8 mouse cellular contexts compared by ENCODE assay signal in the genomic region with DNA sequence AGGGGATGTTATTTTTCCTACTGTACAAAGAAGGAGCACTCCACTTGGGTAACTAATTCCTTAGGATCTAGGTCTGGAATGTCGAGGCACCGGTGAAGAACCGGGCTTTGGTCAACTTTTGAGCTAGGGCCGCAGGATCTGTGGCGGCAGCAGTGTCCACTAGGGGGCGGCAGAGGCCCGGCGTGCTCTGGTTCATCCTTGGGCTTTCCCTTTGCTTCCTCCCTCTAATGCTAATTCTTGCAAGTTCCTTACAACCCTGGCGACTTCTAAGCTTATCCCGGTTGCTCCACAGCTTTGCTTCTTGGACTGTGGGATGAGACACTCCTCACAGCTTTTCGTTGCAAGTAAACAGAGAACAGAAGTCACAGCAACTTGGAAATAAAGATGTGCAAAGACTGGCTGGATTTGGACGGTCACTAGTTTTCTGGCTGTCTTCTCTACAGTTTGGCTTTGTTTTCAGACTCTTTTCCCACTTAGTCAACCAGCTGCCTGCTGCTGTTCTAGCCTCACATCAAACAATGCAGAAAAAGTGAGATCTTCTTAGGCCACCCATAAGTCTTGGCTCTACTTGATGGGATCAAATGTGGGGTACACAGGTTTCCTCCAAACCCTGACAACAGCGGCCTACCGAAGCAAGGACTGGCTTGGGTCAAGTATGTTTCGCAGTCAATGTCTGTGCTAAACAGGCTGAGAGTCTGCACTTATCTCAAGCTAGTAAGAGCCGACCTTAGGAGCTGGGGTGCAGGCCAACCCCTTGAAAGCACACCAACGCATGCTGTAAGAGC. TPM values are rescaled to one million over a fixed set of nuclear protein-coding genes. Genes with fewer than 3 reads are reported as not detected.
DNase-seq lines count a peak whose midpoint lies in the region; ATAC-seq and TF ChIP-seq lines count a peak whose summit lies in the region.

No protein-coding gene starts in this region.

- H3K36me3 ChIP-seq in intestine, embryonic 14.5 days (ENCODE audit: control insufficient read depth, insufficient read depth, low read length), result no peaks in the 10 kb centered on the region
- H3K36me3 ChIP-seq in midbrain, embryonic 10.5 days, result no peaks in the 10 kb centered on the region

- no peak; the same call in 1 of the 2 replicates for TF ChIP-seq CTCF in gastrocnemius, adult 2 months (IDR thresholded peaks at IDR 0.05)
- peak; percentile 100 for TF ChIP-seq CTCF in left cerebral cortex, adult 2 months (IDR thresholded peaks at IDR 0.05)

- ATAC-seq in common myeloid progenitor, adult 5-6 weeks (replicated peaks; ENCODE audit: low read depth, poor library complexity, severe bottlenecking), result peak; percentile 82
- no peak for ATAC-seq in intestine, embryonic 14.5 days (replicated peaks; ENCODE audit: low FRiP score, low TSS enrichment, low read depth)

- peak; percentile 91 for DNase-seq in adrenal gland, postnatal 10 days
- peak; percentile 84 for DNase-seq in gastrocnemius, adult 2 months
- peak; percentile 95 for DNase-seq in intestine, embryonic 14.5 days (ENCODE audit: low spot score)
- peak; percentile 79 to 89 for DNase-seq in left cerebral cortex, adult 2 months (ENCODE audit: extremely low spot score in 1 of 2, low spot score in 2 of 2)
- peak; percentile 82 for DNase-seq in midbrain, embryonic 10.5 days (ENCODE audit: low spot score)
- peak; percentile 46 for DNase-seq in skeletal muscle tissue, adult 2 months (ENCODE audit: low read depth, low spot score)
- DNase-seq in T-cell, adult 2 months (ENCODE audit: low spot score), result no peak

- WGBS in intestine, embryonic 14.5 days, result 31% methylated on average over 17 of the region's 17 CpGs
- WGBS in midbrain, embryonic 10.5 days, result 39% methylated on average over 17 of the region's 17 CpGs

- 0 out of 2 replicates have a peak, but pooled peaks cover 8% of the 10 kb centered on the region for H3K4me1 ChIP-seq in intestine, embryonic 14.5 days (replicated peaks; ENCODE audit: control insufficient read depth, insufficient read depth, low read length)
- peaks cover under 1% of the 10 kb centered on the region; the same call in 1 of the 2 replicates for H3K4me1 ChIP-seq in midbrain, embryonic 10.5 days

- no peak overlapping the region for H3K27ac ChIP-seq in gastrocnemius, adult 2 months
- peak overlapping the region; percentile 45; the same call in 1 of the 2 replicates for H3K27ac ChIP-seq in intestine, embryonic 14.5 days (ENCODE audit: low read depth)
- H3K27ac ChIP-seq in left cerebral cortex, adult 2 months, result no peak overlapping the region
- H3K27ac ChIP-seq in midbrain, embryonic 10.5 days (replicated peaks), result no peak overlapping the region

- no peak overlapping the region for H3K4me2 ChIP-seq in intestine, embryonic 14.5 days (ENCODE audit: low read length)

- no peaks in the 10 kb centered on the region for H3K9me3 ChIP-seq in intestine, embryonic 14.5 days (ENCODE audit: control insufficient read depth, low read length)
- H3K9me3 ChIP-seq in midbrain, embryonic 10.5 days (replicated peaks), result no peaks in the 10 kb centered on the region

- no peak overlapping the region for H3K9ac ChIP-seq in intestine, embryonic 14.5 days (ENCODE audit: low read length)

- H3K27me3 ChIP-seq in intestine, embryonic 14.5 days (replicated peaks; ENCODE audit: control insufficient read depth, insufficient read depth, low read length), result no peaks in the 10 kb centered on the region
- H3K27me3 ChIP-seq in midbrain, embryonic 10.5 days (ENCODE audit: low read depth, poor library complexity, severe bottlenecking), result peaks cover 5% of the 10 kb centered on the region; the same call in 1 of the 2 replicates

- intact Hi-C loops in gastrocnemius, adult 2 months (cut with DNase I), result loop anchor here (2.0 to 10.0 kb wide), 3 partner anchors 113 to 1059 kb away; a partner anchor contains a TSS
- intact Hi-C loops in left cerebral cortex, adult 2 months (cut with DNase I), result loop anchor here (2.0 to 5.0 kb wide), 2 partner anchors 399 to 1061 kb away; a partner anchor contains a TSS

- no peak overlapping the region for H3K4me3 ChIP-seq in gastrocnemius, adult 2 months
- H3K4me3 ChIP-seq in intestine, embryonic 14.5 days (ENCODE audit: low read depth, low read length), result no peak overlapping the region
- H3K4me3 ChIP-seq in left cerebral cortex, adult 2 months, result no peak overlapping the region
- no peak overlapping the region for H3K4me3 ChIP-seq in midbrain, embryonic 10.5 days

RNA-seq across cellular contexts. Expression of a gene that starts 51.2 kb away (rescaled TPM):
- under 1 TPM; 0.09 to 0.33 TPM for total RNA-seq in adrenal gland, postnatal 10 days (2021)
- total RNA-seq in common myeloid progenitor, adult 5-6 weeks (2017), result 0.05 TPM in 2 replicates
- under 1 TPM; 0.03 TPM for total RNA-seq in gastrocnemius, adult 2 months (2021)
- polyA plus RNA-seq in intestine, embryonic 14.5 days (2014; fragmentation: Nextera tagmentation; extraction: Ambion mirVana), result 0.04 and 0.05 TPM in 2 replicates
- under 1 TPM; 0.29 to 0.58 TPM for total RNA-seq in left cerebral cortex, adult 2 months (2021)
- 0.02 and 0.06 TPM in 2 replicates for polyA plus RNA-seq in midbrain, embryonic 10.5 days (2016; fragmentation: Nextera tagmentation; extraction: Ambion mirVana)
